Mouse (Mus musculus) lung, adult 2 months (tissue): ENCODE results near the gene Atp7a.

Source experiments
- CTCF ChIP-seq: fragments of 200-500 bp; IDR thresholded peaks from 2 replicates; pipeline ENCODE4 v1.5.1; 2011; ENCODE audit warnings: mild to moderate bottlenecking, low read length, control low read depth; ENCODE audit not compliant: insufficient read depth
- POLR2A ChIP-seq: fragments of 200-500 bp; IDR thresholded peaks from 2 replicates; pipeline ENCODE4 v1.6.1; 2011; ENCODE audit warnings: low read depth, mild to moderate bottlenecking, control low read depth, low read length, borderline replicate concordance; ENCODE audit errors: extremely low read depth

- TF ChIP-seq POLR2A (no peak), CTCF (no peak)
Measured at GRCm38 (mm10) chrX:106013217-106013616, 13.9 kb upstream of the Atp7a start.
